Mouse (Mus musculus): ENCODE results near the gene Bdp1.

DNA sequence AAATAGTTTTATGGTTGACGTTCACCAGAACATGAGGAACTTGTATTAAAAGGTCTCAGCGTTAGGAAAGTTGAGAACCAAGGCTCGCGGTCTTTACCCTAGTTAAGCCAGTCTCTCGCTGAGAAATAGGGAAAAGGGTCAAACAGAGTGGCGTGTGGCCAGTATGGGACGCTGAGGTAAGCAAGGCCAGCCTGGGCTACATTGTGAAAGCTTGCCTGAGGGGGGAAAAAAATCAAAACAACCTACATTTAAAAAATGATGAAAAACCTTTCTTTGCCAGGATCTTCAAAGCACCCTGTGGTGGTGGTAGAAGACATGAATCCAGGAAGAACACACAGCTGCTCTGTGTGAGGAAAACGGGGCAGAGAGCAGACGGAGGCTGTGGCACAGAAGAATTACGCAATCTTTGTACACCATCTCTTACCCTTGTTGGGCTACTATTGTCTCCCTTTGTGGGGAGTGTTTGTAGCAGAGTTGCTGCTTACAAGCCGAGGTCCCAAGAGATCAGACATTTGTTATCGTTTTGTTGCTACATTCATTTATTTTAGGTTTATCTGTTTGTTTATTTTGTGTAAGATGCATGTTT lies 97.9 kb downstream of the Bdp1 start:
- TF ChIP-seq USF1 (IDR thresholded peaks at IDR 0.05; ENCODE audit: low read depth, low read length) (no peak), POLR2A (IDR thresholded peaks at IDR 0.05; ENCODE audit: control insufficient read depth in 1 of 2, insufficient read depth in 1 of 2, low read depth in 1 of 2, low read length in 2 of 2, poor library complexity in 1 of 2) (no peak), CHD2 (IDR thresholded peaks at IDR 0.05; ENCODE audit: low read length) (no peak), EP300 (IDR thresholded peaks at IDR 0.05; ENCODE audit: low read depth in 1 of 2, low read length in 2 of 2) (no peak), POLR2AphosphoS5 (IDR thresholded peaks at IDR 0.05; ENCODE audit: borderline replicate concordance, low read depth, low read length) (no peak), ZMIZ1 (IDR thresholded peaks at IDR 0.05; ENCODE audit: low read depth, low read length) (no peak), SIN3A (IDR thresholded peaks at IDR 0.05; ENCODE audit: low read length) (no peak), TAL1 (IDR thresholded peaks at IDR 0.05; ENCODE audit: low read length) (no peak), CTCF (IDR thresholded peaks at IDR 0.05 in 2 of 3, conservative IDR thresholded peaks at IDR 0.05 in 1 of 3; ENCODE audit: control insufficient read depth in 1 of 3, insufficient read depth in 1 of 3, low read depth in 2 of 3, low read length in 3 of 3, poor library complexity in 1 of 3, severe bottlenecking in 1 of 3) (no peak), E2F4 (IDR thresholded peaks at IDR 0.05; ENCODE audit: borderline replicate concordance, low read depth, low read length) (no peak), MYC (IDR thresholded peaks at IDR 0.05; ENCODE audit: low read depth, low read length) (no peak), RAD21 (IDR thresholded peaks at IDR 0.05; ENCODE audit: low read depth, low read length) (no peak)
